Mouse (Mus musculus) limb, embryonic 10.5 days (tissue): ENCODE results near the gene Gjd3. TPM values are rescaled to one million over a fixed set of nuclear protein-coding genes. Genes with fewer than 3 reads are reported as not detected.

ENCODE experiments used
- DNase-seq: peaks from one replicate; pipeline ENCODE4 v3.0.0-alpha.2; 2017; ENCODE audit warnings: low spot score
- H3K27ac ChIP-seq: fragments of 300-500 bp; sonication (generic); 2 replicates; pipeline ENCODE4 v1.5.1; 2016; ENCODE audit warnings: mild to moderate bottlenecking
- H3K27me3 ChIP-seq: fragments of 300-500 bp; sonication (generic); 2 replicates; pipeline ENCODE4 v1.6.1; 2016; ENCODE audit warnings: low read depth, mild to moderate bottlenecking; ENCODE audit not compliant: poor library complexity, severe bottlenecking
- H3K36me3 ChIP-seq: fragments of 300-500 bp; sonication (generic); 2 replicates; pipeline ENCODE4 v1.6.1; 2016; ENCODE audit warnings: mild to moderate bottlenecking, moderate library complexity
- H3K4me1 ChIP-seq: fragments of 300-500 bp; sonication (generic); 2 replicates; pipeline ENCODE4 v1.6.1; 2016
- H3K4me3 ChIP-seq: fragments of 300-500 bp; sonication (generic); 2 replicates; pipeline ENCODE4 v1.5.1; 2016; ENCODE audit warnings: mild to moderate bottlenecking, moderate library complexity
- H3K9me3 ChIP-seq: fragments of 300-500 bp; sonication (generic); replicated peaks from 2 replicates; pipeline ENCODE4 v1.6.1; 2016; ENCODE audit warnings: mild to moderate bottlenecking
- WGBS: fragments of 180-500 bp; shearing (Covaris S2); methylation state at CpG from one replicate; pipeline ENCODE4 v1.1.7; 2016; 5-methylcytosine and 5-hydroxymethylcytosine counted together
- polyA plus RNA-seq: library from polyadenylated mRNA; unstranded; fragments of >200 nt; fragmentation: Nextera tagmentation; extraction: Ambion mirVana; gene quantifications from 2 replicates; pipeline ENCODE4 v1.2.1, GENCODE M21; 2016

Gene Gjd3
- polyA plus RNA-seq, 1 experiment from 2014 or later: 0.29 TPM

- Histone ChIP-seq H3K4me3 (no peak overlapping the region), H3K4me1 (peaks cover 31% of the 10 kb centered on the region), H3K36me3 (peaks cover 53% of the 10 kb centered on the region), H3K27me3 (no peaks in the 10 kb centered on the region), H3K9me3 (no peaks in the 10 kb centered on the region), H3K27ac (no peak overlapping the region)
- WGBS: 53% methylated on average over 5 of the region's 5 CpGs
- peak; percentile 79 for DNase-seq
Observed at GRCm38 (mm10) chr11:98974871-98975719, 7.7 kb downstream of the Gjd3 start.

- no peaks in the 10 kb centered on the region for H3K27me3 ChIP-seq
- H3K4me3 ChIP-seq: no peak overlapping the region
- 84% methylated on average over 6 of the region's 6 CpGs for WGBS
- peaks cover 40% of the 10 kb centered on the region for H3K4me1 ChIP-seq
- H3K9me3 ChIP-seq: no peaks in the 10 kb centered on the region
- DNase-seq: peak; percentile 30
- no peak overlapping the region for H3K27ac ChIP-seq
- H3K36me3 ChIP-seq: peaks cover 62% of the 10 kb centered on the region
Observed at GRCm38 (mm10) chr11:98974213-98974612, 8.6 kb downstream of the Gjd3 start.

- Histone ChIP-seq H3K9me3 (no peaks in the 10 kb centered on the region), H3K27me3 (no peaks in the 10 kb centered on the region), H3K4me1 (peaks cover 41% of the 10 kb centered on the region), H3K4me3 (no peak overlapping the region), H3K27ac (no peak overlapping the region), H3K36me3 (peaks cover 65% of the 10 kb centered on the region)
- peak; percentile 30 for DNase-seq
- WGBS: 92% methylated on average over 14 of the region's 14 CpGs
Observed at GRCm38 (mm10) chr11:98973584-98973983, 9.2 kb downstream of the Gjd3 start.

DNA sequence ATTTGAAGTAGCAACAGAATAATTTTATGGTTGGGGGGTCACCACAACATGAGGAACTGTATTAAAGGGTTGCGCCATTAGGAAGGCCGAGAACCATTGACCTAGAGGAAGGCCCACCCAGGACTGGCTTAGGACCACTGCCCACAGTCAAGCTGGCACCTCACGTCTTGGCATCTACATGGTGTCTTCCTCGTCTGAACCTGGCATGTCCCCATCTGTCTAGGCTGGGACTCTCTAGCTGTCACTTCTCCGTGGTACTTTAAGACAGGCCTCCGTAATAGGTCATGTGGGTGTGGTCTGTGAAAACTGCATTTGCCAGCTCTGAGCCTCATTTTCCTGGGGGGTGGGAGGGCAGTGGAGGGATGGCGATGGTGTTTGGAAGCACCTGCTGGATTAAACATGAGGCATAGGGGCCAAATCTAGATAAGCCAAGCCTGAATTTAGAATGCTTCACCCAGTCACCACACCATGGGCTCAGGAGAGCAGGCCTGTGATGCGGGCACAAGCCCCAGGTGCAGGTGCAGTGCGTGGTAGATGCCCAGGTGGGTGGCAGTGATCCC is 9.9 kb downstream of the Gjd3 start:
- Histone ChIP-seq H3K27me3 (no peaks in the 10 kb centered on the region), H3K27ac (no peak overlapping the region), H3K9me3 (no peaks in the 10 kb centered on the region), H3K4me1 (peaks cover 47% of the 10 kb centered on the region), H3K36me3 (peaks cover 72% of the 10 kb centered on the region), H3K4me3 (no peak overlapping the region)
- no peak for DNase-seq
- WGBS: 94% methylated on average over 9 of the region's 9 CpGs

GRCm38 (mm10) chr11:98972215-98972614 is 10.6 kb downstream of the Gjd3 start:
- no peak overlapping the region for H3K4me3 ChIP-seq
- H3K9me3 ChIP-seq: no peaks in the 10 kb centered on the region
- H3K27ac ChIP-seq: no peak overlapping the region
- peaks cover 78% of the 10 kb centered on the region for H3K36me3 ChIP-seq
- no peaks in the 10 kb centered on the region for H3K27me3 ChIP-seq
- peak; percentile 88 for DNase-seq
- H3K4me1 ChIP-seq: peaks cover 53% of the 10 kb centered on the region
- WGBS: 59% methylated on average over 9 of the region's 9 CpGs

DNA sequence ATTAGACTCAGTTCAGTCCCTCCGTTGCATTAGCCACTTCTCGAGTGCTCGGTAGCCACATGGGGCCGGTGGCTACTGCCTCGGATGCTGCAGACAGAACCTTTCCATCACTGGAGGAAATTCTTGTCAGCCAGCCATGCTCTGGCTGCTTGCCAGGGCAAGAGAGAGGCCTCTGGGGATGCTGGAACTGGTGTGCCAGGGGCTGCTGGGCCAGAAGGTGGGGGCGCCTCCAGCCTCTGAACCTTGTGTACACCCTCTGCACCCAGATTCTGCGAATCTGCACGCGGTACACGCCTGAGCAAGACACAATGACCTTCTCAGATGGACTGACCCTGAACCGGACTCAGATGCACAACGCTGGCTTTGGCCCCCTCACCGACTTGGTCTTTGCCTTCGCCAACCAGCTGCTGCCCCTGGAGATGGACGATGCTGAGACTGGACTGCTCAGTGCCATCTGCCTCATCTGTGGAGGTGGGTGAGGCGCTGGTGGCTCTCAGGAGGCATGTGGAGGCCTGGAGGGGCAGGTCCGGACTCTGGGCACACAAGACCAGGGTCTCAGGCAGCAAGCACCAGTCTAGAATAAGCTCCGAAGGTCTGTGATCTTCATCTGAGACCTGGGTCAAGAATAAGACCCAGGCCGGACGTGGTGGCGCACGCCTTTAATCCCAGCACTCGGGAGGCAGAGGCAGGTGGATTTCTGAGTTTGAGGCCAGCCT is 11.3 kb downstream of the Gjd3 start:
- Histone ChIP-seq H3K4me1 (peaks cover 61% of the 10 kb centered on the region), H3K27me3 (no peaks in the 10 kb centered on the region), H3K27ac (no peak overlapping the region), H3K9me3 (no peaks in the 10 kb centered on the region), H3K4me3 (no peak overlapping the region), H3K36me3 (peaks cover 86% of the 10 kb centered on the region)
- DNase-seq: no peak
- 88% methylated on average over 23 of the region's 23 CpGs for WGBS

DNA sequence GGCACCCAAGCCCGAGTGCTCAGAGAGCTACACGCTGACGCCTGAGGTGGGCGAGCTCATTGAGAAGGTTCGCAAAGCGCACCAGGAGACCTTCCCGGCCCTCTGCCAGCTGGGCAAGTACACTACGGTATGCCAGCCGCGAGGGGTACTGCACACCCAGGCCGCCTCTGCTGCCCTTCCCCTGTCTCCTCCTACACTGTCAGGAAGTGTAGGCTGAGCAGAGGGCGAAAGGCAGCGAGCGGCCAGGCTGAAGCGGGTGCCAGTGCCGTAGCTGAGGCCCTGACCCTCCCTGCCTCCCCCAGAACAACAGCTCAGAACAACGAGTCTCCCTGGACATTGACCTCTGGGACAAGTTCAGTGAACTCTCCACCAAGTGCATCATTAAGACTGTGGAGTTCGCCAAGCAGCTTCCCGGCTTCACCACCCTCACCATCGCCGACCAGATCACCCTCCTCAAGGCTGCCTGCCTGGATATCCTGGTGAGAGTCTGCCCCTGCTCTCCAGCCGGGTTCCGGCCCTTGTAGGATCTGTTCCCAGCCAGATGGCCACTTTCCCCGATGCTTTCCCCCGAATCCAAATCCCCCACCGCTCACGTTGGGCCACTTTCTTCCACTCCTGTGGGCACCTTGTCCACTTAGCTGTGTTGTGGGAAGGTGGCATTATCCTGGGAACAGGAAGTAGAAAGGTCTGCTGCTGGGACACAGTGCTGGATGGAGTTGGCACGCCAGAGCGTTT is 12.5 kb downstream of the Gjd3 start:
- Histone ChIP-seq H3K27ac (peak overlapping the region; percentile 78; the same call in 1 of the 2 replicates), H3K4me3 (no peak overlapping the region), H3K27me3 (no peaks in the 10 kb centered on the region), H3K4me1 (peaks cover 72% of the 10 kb centered on the region), H3K9me3 (no peaks in the 10 kb centered on the region), H3K36me3 (peaks cover 91% of the 10 kb centered on the region)
- no peak for DNase-seq
- 74% methylated on average over 29 of the region's 29 CpGs for WGBS

DNA sequence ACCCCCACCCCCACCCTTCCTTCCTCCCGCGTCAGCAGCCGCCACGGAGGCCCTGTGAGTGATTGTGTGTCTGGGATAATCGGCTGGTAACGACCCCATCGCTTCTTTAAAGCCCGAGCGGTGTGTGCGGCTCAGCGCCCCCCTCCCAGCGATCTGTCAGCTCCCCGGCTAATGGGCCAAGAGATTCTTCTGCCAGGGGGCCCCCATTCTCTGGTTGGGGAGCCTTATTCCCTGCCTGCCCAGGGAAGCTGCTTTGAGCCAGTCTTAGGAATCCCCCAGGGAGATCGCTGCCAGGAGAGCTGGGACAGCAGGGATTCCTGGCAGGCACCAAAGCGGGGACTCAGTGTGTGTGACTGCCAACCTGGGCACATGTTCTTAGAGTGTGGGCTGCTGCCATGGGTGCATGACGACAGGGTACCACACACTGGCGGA is 13.3 kb downstream of the Gjd3 start:
- peaks cover 82% of the 10 kb centered on the region for H3K36me3 ChIP-seq
- 16% methylated on average over 17 of the region's 17 CpGs for WGBS
- peak overlapping the region; percentile 78 for H3K27ac ChIP-seq
- no peaks in the 10 kb centered on the region for H3K9me3 ChIP-seq
- no peaks in the 10 kb centered on the region for H3K27me3 ChIP-seq
- H3K4me1 ChIP-seq: peaks cover 80% of the 10 kb centered on the region
- DNase-seq: peak; percentile 69
- H3K4me3 ChIP-seq: peak overlapping the region; percentile 36

DNA sequence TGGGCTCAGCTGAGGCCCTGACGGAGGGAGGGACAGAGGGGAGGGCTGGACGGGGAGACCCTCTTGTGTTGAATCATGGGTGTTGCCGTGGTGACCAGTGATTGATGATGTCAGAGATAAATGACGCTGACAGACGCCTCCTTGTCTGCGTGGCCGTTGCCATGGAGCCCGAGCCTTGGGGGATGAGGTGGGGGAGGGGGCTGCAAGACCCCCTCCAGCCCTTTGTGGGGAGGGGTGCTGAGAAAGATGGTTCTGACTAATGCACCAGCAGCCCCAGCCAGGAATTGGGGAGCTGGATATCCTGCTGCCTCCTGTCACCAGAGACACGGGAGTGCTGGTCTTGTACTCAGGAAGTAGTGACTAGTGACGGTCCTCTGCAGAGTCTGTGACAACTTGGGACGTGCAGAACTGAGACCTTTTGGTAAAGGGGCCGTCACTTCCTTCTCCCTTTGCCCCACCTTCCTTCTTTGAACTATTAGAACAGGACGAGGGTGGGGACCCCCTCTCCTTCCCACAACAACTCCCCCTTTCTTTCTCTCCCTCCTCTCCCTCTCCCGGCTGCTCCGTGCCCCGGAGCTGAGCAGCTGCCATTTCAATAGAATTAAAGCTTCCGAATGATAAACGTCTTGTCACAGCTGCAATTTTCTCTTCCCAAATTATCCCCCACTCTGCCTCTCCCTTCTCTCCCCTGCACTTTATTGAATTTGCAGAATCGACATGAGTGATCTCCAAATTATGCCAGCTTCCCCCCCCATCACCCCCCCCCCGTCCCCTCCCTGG is 13.9 kb downstream of the Gjd3 start:
- H3K4me3 ChIP-seq: peak overlapping the region; percentile 36

DNA sequence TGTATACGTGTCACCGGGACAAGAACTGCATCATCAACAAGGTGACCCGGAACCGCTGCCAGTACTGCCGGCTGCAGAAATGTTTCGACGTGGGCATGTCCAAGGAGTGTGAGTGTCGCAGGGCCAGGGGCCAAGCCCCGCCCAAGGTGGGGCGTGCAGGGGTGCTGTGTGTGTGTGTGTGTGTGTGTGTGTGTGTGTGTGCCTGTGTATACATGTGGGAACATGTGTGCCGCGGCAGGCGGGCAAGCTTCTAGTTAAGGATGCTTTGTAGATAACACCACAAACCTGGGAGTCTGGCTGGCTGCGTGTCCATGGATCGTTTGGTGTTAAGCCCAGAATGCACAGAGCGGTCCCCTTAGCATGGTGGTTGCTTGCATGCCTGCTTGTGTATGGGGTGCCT is 14.7 kb downstream of the Gjd3 start:
- 0 out of 2 replicates have a peak overlapping the region, but pooled peaks have one; percentile 36 for H3K4me3 ChIP-seq
- H3K27ac ChIP-seq: peak overlapping the region; percentile 78; the same call in 1 of the 2 replicates
- H3K27me3 ChIP-seq: no peaks in the 10 kb centered on the region
- H3K36me3 ChIP-seq: peaks cover 68% of the 10 kb centered on the region
- peaks cover 88% of the 10 kb centered on the region for H3K4me1 ChIP-seq
- H3K9me3 ChIP-seq: no peaks in the 10 kb centered on the region
- 56% methylated on average over 16 of the region's 16 CpGs for WGBS
- peak; percentile 47 for DNase-seq

More for the DNA sequence above, 13.9 kb downstream of the Gjd3 start:
- H3K4me1 ChIP-seq: peaks cover 86% of the 10 kb centered on the region
- peaks cover 76% of the 10 kb centered on the region for H3K36me3 ChIP-seq
- WGBS: 2% methylated on average over 20 of the region's 20 CpGs
- peak overlapping the region; percentile 78 for H3K27ac ChIP-seq
- H3K27me3 ChIP-seq: no peaks in the 10 kb centered on the region
- no peaks in the 10 kb centered on the region for H3K9me3 ChIP-seq
- peak; percentile 77 for DNase-seq

- WGBS: 39% methylated on average over 9 of the region's 9 CpGs
- Histone ChIP-seq H3K36me3 (peaks cover 53% of the 10 kb centered on the region), H3K27ac (peak overlapping the region; percentile 89), H3K4me3 (peak overlapping the region; percentile 80; the same call in 1 of the 2 replicates), H3K4me1 (peaks cover 100% of the 10 kb centered on the region), H3K9me3 (no peaks in the 10 kb centered on the region), H3K27me3 (no peaks in the 10 kb centered on the region)
- peak; percentile 55 for DNase-seq
Observed at GRCm38 (mm10) chr11:98966499-98967141, 16.2 kb downstream of the Gjd3 start.
